Comparison of ENCODE assay signal across 9 mouse cellular contexts in the genomic region with DNA sequence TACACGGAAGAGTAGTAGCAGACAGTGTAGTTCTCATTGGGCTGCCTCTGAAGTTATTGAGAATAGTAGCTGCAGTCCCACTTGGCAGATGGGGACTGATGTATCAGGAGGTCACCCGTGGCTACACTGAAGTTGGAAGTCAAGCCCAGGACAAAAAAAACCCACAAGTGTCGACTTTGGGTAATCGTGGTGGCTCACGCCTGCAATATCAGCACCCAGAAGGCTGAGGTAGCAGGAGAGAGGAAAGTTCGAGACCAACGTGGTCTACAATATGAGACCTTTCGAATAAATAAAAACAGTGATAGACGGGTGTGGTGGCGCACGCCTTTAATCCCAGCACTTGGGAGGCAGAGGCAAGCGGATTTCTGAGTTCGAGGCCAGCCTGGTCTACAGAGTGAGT. TPM values are rescaled to one million over a fixed set of nuclear protein-coding genes. Genes with fewer than 3 reads are reported as not detected.
A peak's percentile ranks its signal among the peaks of the same experiment; 100 is the strongest.
DNase-seq lines count a peak whose midpoint lies in the region; ATAC-seq and TF ChIP-seq lines count a peak whose summit lies in the region.
"Had no signal": no experiment of that assay in that cellular context is flagged by ENCODE, and none has a peak within 500 bp of the region (broad histone marks: within the 10 kb centered on the region; RNA-seq: fewer than 3 reads in every experiment).

No protein-coding gene starts in this region.

- H3K9ac ChIP-seq in heart, embryonic 13.5 days = peak overlapping the region; percentile 85
- 0 out of 2 replicates have a peak overlapping the region, but pooled peaks have one; percentile 66 for H3K9ac ChIP-seq in forebrain, embryonic 15.5 days (replicated peaks)
- H3K9ac ChIP-seq in liver, embryonic 16.5 days (ENCODE audit: low read depth, low read length) = peak overlapping the region; percentile 88

- no peak for TF ChIP-seq CTCF in E14TG2a.4 (conservative IDR thresholded peaks at IDR 0.05; ENCODE audit: low read length)

- H3K9me3 ChIP-seq in heart, embryonic 13.5 days = no peaks in the 10 kb centered on the region
- no peaks in the 10 kb centered on the region for H3K9me3 ChIP-seq in E14TG2a.4 (ENCODE audit: low read length)
- H3K9me3 ChIP-seq in forebrain, embryonic 15.5 days = no peaks in the 10 kb centered on the region
- H3K9me3 ChIP-seq in liver, embryonic 16.5 days (replicated peaks; ENCODE audit: control insufficient read depth, low read length) = no peaks in the 10 kb centered on the region

- peak overlapping the region; percentile 72 for H3K4me3 ChIP-seq in heart, embryonic 13.5 days
- peak overlapping the region; percentile 82 for H3K4me3 ChIP-seq in E14TG2a.4 (replicated peaks; ENCODE audit: low read length)
- peak overlapping the region; percentile 60 for H3K4me3 ChIP-seq in forebrain, embryonic 15.5 days
- peak overlapping the region; percentile 74 for H3K4me3 ChIP-seq in liver, embryonic 16.5 days (ENCODE audit: low read depth, low read length)

- no peak for DNase-seq in heart, postnatal 4 days
- DNase-seq in frontal cortex, postnatal 25 days (ENCODE audit: low spot score in 2 of 2) = no peak
- no peak for DNase-seq in embryo, embryonic 9.5 days (ENCODE audit: extremely low spot score)

- H3K27ac ChIP-seq in heart, embryonic 13.5 days (replicated peaks) = no peak overlapping the region
- H3K27ac ChIP-seq in forebrain, embryonic 15.5 days (replicated peaks) = 0 out of 2 replicates have a peak overlapping the region, but pooled peaks have one; percentile 65
- peak overlapping the region; percentile 84 for H3K27ac ChIP-seq in liver, embryonic 16.5 days (ENCODE audit: low read length)

- no peaks in the 10 kb centered on the region for H3K36me3 ChIP-seq in heart, embryonic 13.5 days
- no peaks in the 10 kb centered on the region for H3K36me3 ChIP-seq in E14TG2a.4 (ENCODE audit: insufficient read depth, low read length)
- H3K36me3 ChIP-seq in forebrain, embryonic 15.5 days = no peaks in the 10 kb centered on the region
- H3K36me3 ChIP-seq in liver, embryonic 16.5 days (ENCODE audit: control insufficient read depth, insufficient read depth) = no peaks in the 10 kb centered on the region

- peak overlapping the region; percentile 73 for H3K4me2 ChIP-seq in heart, embryonic 13.5 days
- H3K4me2 ChIP-seq in forebrain, embryonic 15.5 days (replicated peaks) = peak overlapping the region; percentile 68
- peak overlapping the region; percentile 74 for H3K4me2 ChIP-seq in liver, embryonic 16.5 days (ENCODE audit: low read depth, low read length)

- ATAC-seq in heart, embryonic 13.5 days (ENCODE audit: extremely low read depth, insufficient number of reproducible peaks, low FRiP score, low TSS enrichment) = no peak
- ATAC-seq in forebrain, embryonic 15.5 days (replicated peaks) = no peak
- ATAC-seq in liver, embryonic 16.5 days (ENCODE audit: low read depth) = peak; percentile 0; the same call in 1 of the 2 replicates
- no peak for ATAC-seq in megakaryocyte-erythroid progenitor cell, adult 5-6 weeks (replicated peaks; ENCODE audit: low FRiP score, low TSS enrichment, poor library complexity, severe bottlenecking)

- peaks cover 13% of the 10 kb centered on the region for H3K4me1 ChIP-seq in heart, embryonic 13.5 days
- peaks cover 63% of the 10 kb centered on the region for H3K4me1 ChIP-seq in E14TG2a.4 (replicated peaks; ENCODE audit: low read depth, low read length)
- H3K4me1 ChIP-seq in forebrain, embryonic 15.5 days = peaks cover 10% of the 10 kb centered on the region
- peaks cover 52% of the 10 kb centered on the region for H3K4me1 ChIP-seq in liver, embryonic 16.5 days (ENCODE audit: control insufficient read depth, low read depth, low read length)

- 40% methylated on average over 13 of the region's 13 CpGs for WGBS in heart, embryonic 13.5 days
- 48% methylated on average over 13 of the region's 13 CpGs for WGBS in forebrain, embryonic 15.5 days
- WGBS in liver, embryonic 16.5 days (ENCODE audit: insufficient replicate concordance) = 29% methylated on average over 13 of the region's 13 CpGs

- no peaks in the 10 kb centered on the region for H3K27me3 ChIP-seq in heart, embryonic 13.5 days (replicated peaks)
- no peaks in the 10 kb centered on the region for H3K27me3 ChIP-seq in E14TG2a.4 (ENCODE audit: insufficient read depth, low read length)
- H3K27me3 ChIP-seq in forebrain, embryonic 15.5 days = no peaks in the 10 kb centered on the region
- H3K27me3 ChIP-seq in liver, embryonic 16.5 days (ENCODE audit: control insufficient read depth, insufficient read depth, low read depth, low read length) = no peaks in the 10 kb centered on the region

RNA-seq across cellular contexts. Expression of a gene that starts 5.4 kb away (rescaled TPM):
- polyA plus RNA-seq in heart, embryonic 13.5 days (2015; fragmentation: Nextera tagmentation; extraction: Ambion mirVana) = 187 and 188 TPM in 2 replicates
- 100 to 1,000 TPM; 130 to 135 TPM for total RNA-seq in heart, postnatal 4 days (2021)
- polyA plus RNA-seq in forebrain, embryonic 15.5 days (2015; fragmentation: Nextera tagmentation; extraction: Ambion mirVana) = 394 and 395 TPM in 2 replicates
- 149 and 152 TPM in 2 replicates for polyA plus RNA-seq in liver, embryonic 16.5 days (2015; fragmentation: Nextera tagmentation; extraction: Ambion mirVana)
- total RNA-seq in megakaryocyte-erythroid progenitor cell, adult 5-6 weeks (2014; fragmentation: Nextera tagmentation) = 59.8 and 72.6 TPM in 2 replicates
- 49.2 and 80.3 TPM in 2 replicates for total RNA-seq in megakaryocyte-erythroid progenitor cell, adult 5-6 weeks (2017)

RNA-seq across cellular contexts. Expression of a gene that starts 6.1 kb away (rescaled TPM):
- 7.8 and 9.8 TPM in 2 replicates for polyA plus RNA-seq in heart, embryonic 13.5 days (2015; fragmentation: Nextera tagmentation; extraction: Ambion mirVana)
- total RNA-seq in heart, postnatal 4 days (2021) = 10 to 100 TPM; 13.8 to 17.3 TPM
- 31.0 and 32.4 TPM in 2 replicates for polyA plus RNA-seq in forebrain, embryonic 15.5 days (2015; fragmentation: Nextera tagmentation; extraction: Ambion mirVana)
- 9.0 and 9.2 TPM in 2 replicates for polyA plus RNA-seq in liver, embryonic 16.5 days (2015; fragmentation: Nextera tagmentation; extraction: Ambion mirVana)
- total RNA-seq in megakaryocyte-erythroid progenitor cell, adult 5-6 weeks (2014; fragmentation: Nextera tagmentation) = 16.1 and 28.2 TPM in 2 replicates
- 7.8 and 9.5 TPM in 2 replicates for total RNA-seq in megakaryocyte-erythroid progenitor cell, adult 5-6 weeks (2017)

RNA-seq across cellular contexts. Expression of a gene that starts 40.6 kb away (rescaled TPM):
- not detected in 2 replicates for polyA plus RNA-seq in heart, embryonic 13.5 days (2015; fragmentation: Nextera tagmentation; extraction: Ambion mirVana)
- total RNA-seq in heart, postnatal 4 days (2021) = not detected
- polyA plus RNA-seq in forebrain, embryonic 15.5 days (2015; fragmentation: Nextera tagmentation; extraction: Ambion mirVana) = not detected in 2 replicates
- not detected in 2 replicates for polyA plus RNA-seq in liver, embryonic 16.5 days (2015; fragmentation: Nextera tagmentation; extraction: Ambion mirVana)
- not detected in 2 replicates for total RNA-seq in megakaryocyte-erythroid progenitor cell, adult 5-6 weeks (2014; fragmentation: Nextera tagmentation)
- total RNA-seq in megakaryocyte-erythroid progenitor cell, adult 5-6 weeks (2017) = not detected in 2 replicates
- total RNA-seq: left cerebral cortex, postnatal 14 days had no signal
